Mouse (Mus musculus): ENCODE data around the gene Zkscan6. TPM values are rescaled to one million over a fixed set of nuclear protein-coding genes. Genes with fewer than 3 reads are reported as not detected.

Zkscan6 gene
- polyA plus RNA-seq, 1 experiment from 2014 or later = 11.0 TPM

DNA sequence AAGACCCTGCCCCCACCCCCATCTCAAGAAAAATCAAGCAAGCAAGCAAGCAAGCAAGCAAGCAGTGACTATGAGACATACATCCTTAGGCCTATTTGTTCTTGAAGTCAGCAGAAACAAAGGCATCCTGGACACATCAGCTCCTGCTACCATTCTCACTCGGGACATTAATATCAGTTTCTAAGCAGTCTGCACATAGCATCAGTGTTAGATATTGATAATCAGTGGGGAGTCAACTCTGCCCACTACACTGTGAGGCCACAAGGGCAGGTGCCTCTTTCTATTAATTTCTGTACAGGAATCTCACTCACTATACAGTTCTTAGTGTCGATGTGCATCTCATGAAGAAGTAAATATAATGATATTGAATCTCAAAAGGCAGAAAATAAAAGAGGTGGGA is 33.4 kb upstream of the Zkscan6 start:
- Histone ChIP-seq H3K4me3 (ENCODE audit: low read depth, low read length) (no peak overlapping the region), H3K4me1 (replicated peaks; ENCODE audit: control insufficient read depth, insufficient read depth) (peaks cover 7% of the 10 kb centered on the region), H3K4me2 (replicated peaks; ENCODE audit: low read depth) (no peak overlapping the region), H3K36me3 (ENCODE audit: control insufficient read depth, insufficient read depth, low read length) (no peaks in the 10 kb centered on the region), H3K27me3 (ENCODE audit: control insufficient read depth, insufficient read depth, low read length) (no peaks in the 10 kb centered on the region), H3K27ac (replicated peaks) (no peak overlapping the region), H3K9ac (ENCODE audit: low read length) (no peak overlapping the region), H3K9me3 (ENCODE audit: control insufficient read depth, low read length) (no peaks in the 10 kb centered on the region)
- TF ChIP-seq EP300 (optimal IDR thresholded peaks at IDR 0.05) (no peak), CTCF (IDR thresholded peaks at IDR 0.05; ENCODE audit: low read depth) (no peak)
- DNase-seq (ENCODE audit: low spot score) (no peak), ATAC-seq (ENCODE audit: low FRiP score, low TSS enrichment) (no peak)
- 67% methylated on average over 2 of the region's 2 CpGs for WGBS

GRCm38 (mm10) chr11:65773946-65774656 is 32.9 kb upstream of the Zkscan6 start:
- DNase-seq (ENCODE audit: low spot score) (no peak), ATAC-seq (ENCODE audit: low FRiP score, low TSS enrichment) (no peak)
- WGBS = 53% methylated on average over 6 of the region's 6 CpGs
- Histone ChIP-seq H3K4me3 (ENCODE audit: low read depth, low read length) (no peak overlapping the region), H3K27me3 (ENCODE audit: control insufficient read depth, insufficient read depth, low read length) (no peaks in the 10 kb centered on the region), H3K9ac (ENCODE audit: low read length) (no peak overlapping the region), H3K4me1 (replicated peaks; ENCODE audit: control insufficient read depth, insufficient read depth) (peaks cover 7% of the 10 kb centered on the region), H3K36me3 (ENCODE audit: control insufficient read depth, insufficient read depth, low read length) (no peaks in the 10 kb centered on the region), H3K9me3 (ENCODE audit: control insufficient read depth, low read length) (no peaks in the 10 kb centered on the region), H3K4me2 (replicated peaks; ENCODE audit: low read depth) (no peak overlapping the region), H3K27ac (replicated peaks) (no peak overlapping the region)
- no peak for TF ChIP-seq CTCF (IDR thresholded peaks at IDR 0.05; ENCODE audit: low read depth)
- no peak for TF ChIP-seq EP300 (optimal IDR thresholded peaks at IDR 0.05)

- Histone ChIP-seq H3K4me2 (replicated peaks; ENCODE audit: low read depth) (no peak overlapping the region), H3K27ac (replicated peaks) (no peak overlapping the region), H3K9ac (ENCODE audit: low read length) (no peak overlapping the region), H3K4me3 (ENCODE audit: low read depth, low read length) (no peak overlapping the region), H3K9me3 (ENCODE audit: control insufficient read depth, low read length) (no peaks in the 10 kb centered on the region), H3K4me1 (replicated peaks; ENCODE audit: control insufficient read depth, insufficient read depth) (peaks cover 7% of the 10 kb centered on the region), H3K36me3 (ENCODE audit: control insufficient read depth, insufficient read depth, low read length) (no peaks in the 10 kb centered on the region), H3K27me3 (ENCODE audit: control insufficient read depth, insufficient read depth, low read length) (no peaks in the 10 kb centered on the region)
- TF ChIP-seq CTCF (IDR thresholded peaks at IDR 0.05; ENCODE audit: low read depth) = no peak
- no peak for TF ChIP-seq EP300 (optimal IDR thresholded peaks at IDR 0.05)
- ATAC-seq (ENCODE audit: low FRiP score, low TSS enrichment) = no peak
- DNase-seq (ENCODE audit: low spot score) = no peak
- 47% methylated on average over 2 of the region's 2 CpGs for WGBS
These were observed 29.9 kb upstream of the Zkscan6 start for GRCm38 (mm10) chr11:65776906-65777611.

GRCm38 (mm10) chr11:65777810-65778209 is 29.2 kb upstream of the Zkscan6 start:
- Histone ChIP-seq H3K4me1 (replicated peaks; ENCODE audit: control insufficient read depth, insufficient read depth) (peaks cover 7% of the 10 kb centered on the region), H3K4me3 (ENCODE audit: low read depth, low read length) (no peak overlapping the region), H3K27me3 (ENCODE audit: control insufficient read depth, insufficient read depth, low read length) (no peaks in the 10 kb centered on the region), H3K9me3 (ENCODE audit: control insufficient read depth, low read length) (no peaks in the 10 kb centered on the region), H3K36me3 (ENCODE audit: control insufficient read depth, insufficient read depth, low read length) (no peaks in the 10 kb centered on the region), H3K4me2 (replicated peaks; ENCODE audit: low read depth) (no peak overlapping the region), H3K27ac (replicated peaks) (no peak overlapping the region), H3K9ac (ENCODE audit: low read length) (no peak overlapping the region)
- 32% methylated on average over 5 of the region's 5 CpGs for WGBS
- no peak for DNase-seq (ENCODE audit: low spot score)
- no peak for ATAC-seq (ENCODE audit: low FRiP score, low TSS enrichment)
- TF ChIP-seq EP300 (optimal IDR thresholded peaks at IDR 0.05) (no peak), CTCF (IDR thresholded peaks at IDR 0.05; ENCODE audit: low read depth) (no peak)

DNA sequence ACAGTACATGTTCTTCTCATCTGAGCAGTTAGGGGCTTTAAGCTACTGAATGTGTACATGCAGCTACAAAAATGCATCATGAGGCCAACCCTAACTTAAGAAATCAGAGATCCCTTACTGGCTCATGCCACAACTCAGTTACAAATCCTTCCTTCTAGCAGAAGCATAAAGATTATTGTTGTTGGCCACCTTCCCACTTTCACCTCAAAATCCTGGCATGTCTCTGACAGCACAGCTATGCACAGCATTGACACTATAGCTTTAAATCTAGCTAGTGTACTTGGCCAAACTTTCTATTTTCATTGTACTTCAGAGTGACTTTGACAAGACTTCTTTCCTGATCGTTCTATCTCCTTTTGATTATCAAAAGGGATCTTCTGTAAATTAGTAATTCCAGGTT is 27.9 kb upstream of the Zkscan6 start:
- H3K9me3 ChIP-seq (ENCODE audit: control insufficient read depth, low read length) = no peaks in the 10 kb centered on the region
- no peak for DNase-seq (ENCODE audit: low spot score)
- TF ChIP-seq CTCF (IDR thresholded peaks at IDR 0.05; ENCODE audit: low read depth) (no peak), EP300 (optimal IDR thresholded peaks at IDR 0.05) (no peak)
- no peak overlapping the region for H3K4me3 ChIP-seq (ENCODE audit: low read depth, low read length)
- no peak overlapping the region for H3K9ac ChIP-seq (ENCODE audit: low read length)
- H3K27ac ChIP-seq (replicated peaks) = no peak overlapping the region
- no peak for ATAC-seq (ENCODE audit: low FRiP score, low TSS enrichment)
- peaks cover 7% of the 10 kb centered on the region for H3K4me1 ChIP-seq (replicated peaks; ENCODE audit: control insufficient read depth, insufficient read depth)
- no peaks in the 10 kb centered on the region for H3K36me3 ChIP-seq (ENCODE audit: control insufficient read depth, insufficient read depth, low read length)
- no peak overlapping the region for H3K4me2 ChIP-seq (replicated peaks; ENCODE audit: low read depth)
- 30% methylated on average over 1 of the region's 1 CpGs for WGBS
- no peaks in the 10 kb centered on the region for H3K27me3 ChIP-seq (ENCODE audit: control insufficient read depth, insufficient read depth, low read length)

GRCm38 (mm10) chr11:65779578-65779977 is 27.4 kb upstream of the Zkscan6 start:
- WGBS = 97% methylated on average over 1 of the region's 1 CpGs
- Histone ChIP-seq H3K36me3 (ENCODE audit: control insufficient read depth, insufficient read depth, low read length) (no peaks in the 10 kb centered on the region), H3K4me3 (ENCODE audit: low read depth, low read length) (no peak overlapping the region), H3K27ac (replicated peaks) (no peak overlapping the region), H3K4me1 (replicated peaks; ENCODE audit: control insufficient read depth, insufficient read depth) (peaks cover 7% of the 10 kb centered on the region), H3K27me3 (ENCODE audit: control insufficient read depth, insufficient read depth, low read length) (no peaks in the 10 kb centered on the region), H3K9ac (ENCODE audit: low read length) (no peak overlapping the region), H3K9me3 (ENCODE audit: control insufficient read depth, low read length) (no peaks in the 10 kb centered on the region), H3K4me2 (replicated peaks; ENCODE audit: low read depth) (no peak overlapping the region)
- DNase-seq (ENCODE audit: low spot score) = no peak
- no peak for ATAC-seq (ENCODE audit: low FRiP score, low TSS enrichment)
- TF ChIP-seq CTCF (IDR thresholded peaks at IDR 0.05; ENCODE audit: low read depth) = no peak
- no peak for TF ChIP-seq EP300 (optimal IDR thresholded peaks at IDR 0.05)
